In genomic region chr6:52157466-52158275, GRCm38 (mm10) we compare ENCODE assay signal across 9 mouse cellular contexts. TPM values are rescaled to one million over a fixed set of nuclear protein-coding genes. Genes with fewer than 3 reads are reported as not detected.
DNase-seq lines count a peak whose midpoint lies in the region; ATAC-seq and TF ChIP-seq lines count a peak whose summit lies in the region.
"Had no signal": no experiment of that assay in that cellular context is flagged by ENCODE, and none has a peak within 500 bp of the region (broad histone marks: within the 10 kb centered on the region; RNA-seq: fewer than 3 reads in every experiment).

No protein-coding gene starts in this region.

- no peak for DNase-seq in heart, postnatal 4 days
- DNase-seq in layer of hippocampus, adult 18-20 months (ENCODE audit: low spot score in 2 of 2), result no peak
- DNase-seq in adipocyte (ENCODE audit: low spot score), result no peak
- DNase-seq in gastrocnemius, adult 18-20 months (ENCODE audit: low spot score), result no peak

- no peaks in the 10 kb centered on the region for H3K9me3 ChIP-seq in heart, embryonic 13.5 days
- no peaks in the 10 kb centered on the region for H3K9me3 ChIP-seq in hindbrain, embryonic 12.5 days (replicated peaks)
- H3K9me3 ChIP-seq in midbrain, embryonic 12.5 days, result no peaks in the 10 kb centered on the region
- H3K9me3 ChIP-seq: G1E had no signal

- H3K9ac ChIP-seq in heart, embryonic 13.5 days, result peak overlapping the region; percentile 83
- peak overlapping the region; percentile 39; the same call in 1 of the 2 replicates for H3K9ac ChIP-seq in hindbrain, embryonic 12.5 days
- H3K9ac ChIP-seq in midbrain, embryonic 12.5 days (replicated peaks), result no peak overlapping the region

- TF ChIP-seq POLR2A in bone marrow, adult 2 months (IDR thresholded peaks at IDR 0.05; ENCODE audit: borderline replicate concordance, control insufficient read depth, low read depth, low read length), result no peak

- peak overlapping the region; percentile 73 for H3K4me3 ChIP-seq in heart, embryonic 13.5 days
- peak overlapping the region; percentile 48 for H3K4me3 ChIP-seq in bone marrow, adult 2 months (replicated peaks; ENCODE audit: control insufficient read depth, low read depth, low read length)
- peak overlapping the region; percentile 66 for H3K4me3 ChIP-seq in hindbrain, embryonic 12.5 days
- peak overlapping the region; percentile 53 for H3K4me3 ChIP-seq in midbrain, embryonic 12.5 days

- peaks cover 99% of the 10 kb centered on the region for H3K27me3 ChIP-seq in heart, embryonic 13.5 days (replicated peaks)
- H3K27me3 ChIP-seq in hindbrain, embryonic 12.5 days, result peaks cover 74% of the 10 kb centered on the region
- peaks cover 97% of the 10 kb centered on the region for H3K27me3 ChIP-seq in midbrain, embryonic 12.5 days

- peaks cover 31% of the 10 kb centered on the region for H3K4me1 ChIP-seq in heart, embryonic 13.5 days
- H3K4me1 ChIP-seq in bone marrow, adult 2 months (ENCODE audit: control insufficient read depth, insufficient read depth, low read length), result no peaks in the 10 kb centered on the region
- peaks cover 23% of the 10 kb centered on the region for H3K4me1 ChIP-seq in hindbrain, embryonic 12.5 days
- peaks cover 18% of the 10 kb centered on the region for H3K4me1 ChIP-seq in midbrain, embryonic 12.5 days

- no peak for TF ChIP-seq CTCF in bone marrow, adult 2 months (IDR thresholded peaks at IDR 0.05; ENCODE audit: control insufficient read depth, insufficient read depth, low read length)

- H3K36me3 ChIP-seq in heart, embryonic 13.5 days, result no peaks in the 10 kb centered on the region
- H3K36me3 ChIP-seq in hindbrain, embryonic 12.5 days, result no peaks in the 10 kb centered on the region
- H3K36me3 ChIP-seq in midbrain, embryonic 12.5 days, result no peaks in the 10 kb centered on the region
- H3K36me3 ChIP-seq: G1E had no signal

- 1% methylated on average over 32 of the region's 32 CpGs for WGBS in heart, embryonic 13.5 days
- 4% methylated on average over 32 of the region's 32 CpGs for WGBS in bone marrow, adult 2 months
- under 1% methylated on average over 32 of the region's 32 CpGs for WGBS in hindbrain, embryonic 12.5 days
- WGBS in midbrain, embryonic 12.5 days, result 3% methylated on average over 32 of the region's 32 CpGs

- H3K27ac ChIP-seq in heart, embryonic 13.5 days (replicated peaks), result no peak overlapping the region
- no peak overlapping the region for H3K27ac ChIP-seq in bone marrow, adult 2 months (ENCODE audit: control insufficient read depth, insufficient read depth, low read depth, low read length, poor library complexity)
- no peak overlapping the region for H3K27ac ChIP-seq in hindbrain, embryonic 12.5 days
- no peak overlapping the region for H3K27ac ChIP-seq in midbrain, embryonic 12.5 days (replicated peaks)

- peak overlapping the region; percentile 98 for H3K4me2 ChIP-seq in heart, embryonic 13.5 days
- peak overlapping the region; percentile 88 for H3K4me2 ChIP-seq in hindbrain, embryonic 12.5 days (replicated peaks)
- peak overlapping the region; percentile 97 for H3K4me2 ChIP-seq in midbrain, embryonic 12.5 days (replicated peaks)

- no peak; the same call in 1 of the 2 replicates for ATAC-seq in heart, embryonic 13.5 days (ENCODE audit: extremely low read depth, insufficient number of reproducible peaks, low FRiP score, low TSS enrichment)
- no peak; the same call in 1 of the 2 replicates for ATAC-seq in hindbrain, embryonic 12.5 days (ENCODE audit: low FRiP score)
- no peak for ATAC-seq in midbrain, embryonic 12.5 days (ENCODE audit: low FRiP score, low read depth)

RNA-seq across cellular contexts. Expression of gene Hoxa1, which starts 0.4 kb away (rescaled TPM):
- polyA plus RNA-seq in heart, embryonic 13.5 days (2015; fragmentation: Nextera tagmentation; extraction: Ambion mirVana), result 0.97 and 1.6 TPM in 2 replicates
- under 1 TPM; 0.19 to 0.23 TPM for total RNA-seq in heart, postnatal 4 days (2021)
- polyA plus RNA-seq in bone marrow, adult 2 months (2011; ENCODE audit: insufficient read depth, insufficient read length, low replicate concordance, missing spikeins), result 0.97 TPM in 1 of 2 replicates, not detected in the other
- 2.1 and 3.2 TPM in 2 replicates for polyA plus RNA-seq in hindbrain, embryonic 12.5 days (2016; fragmentation: Nextera tagmentation; extraction: Ambion mirVana)
- polyA plus RNA-seq in midbrain, embryonic 12.5 days (2016; fragmentation: Nextera tagmentation; extraction: Ambion mirVana), result 0.48 and 0.83 TPM in 2 replicates
- total RNA-seq in layer of hippocampus, adult 18-20 months (2021), result not detected
- total RNA-seq in gastrocnemius, adult 18-20 months (2021), result under 1 TPM in 1 of 2 experiments, not detected in 1; 0.19 TPM
- polyA plus RNA-seq: G1E had no signal

RNA-seq across cellular contexts. Expression of gene Hoxa2, which starts 7.0 kb away (rescaled TPM):
- polyA plus RNA-seq in heart, embryonic 13.5 days (2015; fragmentation: Nextera tagmentation; extraction: Ambion mirVana), result 1.5 and 2.5 TPM in 2 replicates
- under 1 TPM; 0.60 to 0.68 TPM for total RNA-seq in heart, postnatal 4 days (2021)
- 1.4 TPM in 1 of 2 replicates, not detected in the other for polyA plus RNA-seq in bone marrow, adult 2 months (2011; ENCODE audit: insufficient read depth, insufficient read length, low replicate concordance, missing spikeins)
- polyA plus RNA-seq in hindbrain, embryonic 12.5 days (2016; fragmentation: Nextera tagmentation; extraction: Ambion mirVana), result 52.2 and 70.1 TPM in 2 replicates
- 0.13 TPM in 1 of 2 replicates, not detected in the other for polyA plus RNA-seq in midbrain, embryonic 12.5 days (2016; fragmentation: Nextera tagmentation; extraction: Ambion mirVana)
- total RNA-seq in layer of hippocampus, adult 18-20 months (2021), result not detected
- under 1 TPM; 0.21 to 0.27 TPM for total RNA-seq in gastrocnemius, adult 18-20 months (2021)
- total RNA-seq: G1E had no signal
- polyA plus RNA-seq: G1E had no signal

RNA-seq across cellular contexts. Expression of gene 5730596B20Rik, which starts 19.6 kb away (rescaled TPM):
- 0.15 and 0.33 TPM in 2 replicates for polyA plus RNA-seq in heart, embryonic 13.5 days (2015; fragmentation: Nextera tagmentation; extraction: Ambion mirVana)
- under 1 TPM; 0.20 to 0.29 TPM for total RNA-seq in heart, postnatal 4 days (2021)
- polyA plus RNA-seq in bone marrow, adult 2 months (2011; ENCODE audit: insufficient read depth, insufficient read length, low replicate concordance, missing spikeins), result not detected in 2 replicates
- polyA plus RNA-seq in hindbrain, embryonic 12.5 days (2016; fragmentation: Nextera tagmentation; extraction: Ambion mirVana), result 5.6 and 6.9 TPM in 2 replicates
- polyA plus RNA-seq in midbrain, embryonic 12.5 days (2016; fragmentation: Nextera tagmentation; extraction: Ambion mirVana), result not detected in 2 replicates
- total RNA-seq in layer of hippocampus, adult 18-20 months (2021), result not detected
- not detected for total RNA-seq in gastrocnemius, adult 18-20 months (2021)
- polyA plus RNA-seq: G1E had no signal

RNA-seq across cellular contexts. Expression of gene Hoxa4, which starts 33.9 kb away (rescaled TPM):
- 0.71 and 0.74 TPM in 2 replicates for polyA plus RNA-seq in heart, embryonic 13.5 days (2015; fragmentation: Nextera tagmentation; extraction: Ambion mirVana)
- under 1 TPM; 0.71 to 0.86 TPM for total RNA-seq in heart, postnatal 4 days (2021)
- polyA plus RNA-seq in bone marrow, adult 2 months (2011; ENCODE audit: insufficient read depth, insufficient read length, low replicate concordance, missing spikeins), result 1.8 TPM in 1 of 2 replicates, not detected in the other
- 6.9 and 12.5 TPM in 2 replicates for polyA plus RNA-seq in hindbrain, embryonic 12.5 days (2016; fragmentation: Nextera tagmentation; extraction: Ambion mirVana)
- polyA plus RNA-seq in midbrain, embryonic 12.5 days (2016; fragmentation: Nextera tagmentation; extraction: Ambion mirVana), result not detected in 2 replicates
- not detected for total RNA-seq in layer of hippocampus, adult 18-20 months (2021)
- 1 to 10 TPM; 2.7 to 2.9 TPM for total RNA-seq in gastrocnemius, adult 18-20 months (2021)
- total RNA-seq: G1E had no signal
- polyA plus RNA-seq: G1E had no signal

RNA-seq across cellular contexts. Expression of gene Hoxa5, which starts 46.7 kb away (rescaled TPM):
- 3.6 and 5.9 TPM in 2 replicates for polyA plus RNA-seq in heart, embryonic 13.5 days (2015; fragmentation: Nextera tagmentation; extraction: Ambion mirVana)
- 1 to 10 TPM; 1.3 to 1.5 TPM for total RNA-seq in heart, postnatal 4 days (2021)
- polyA plus RNA-seq in bone marrow, adult 2 months (2011; ENCODE audit: insufficient read depth, insufficient read length, low replicate concordance, missing spikeins), result 1.5 and 2.4 TPM in 2 replicates
- polyA plus RNA-seq in hindbrain, embryonic 12.5 days (2016; fragmentation: Nextera tagmentation; extraction: Ambion mirVana), result 53.4 and 82.9 TPM in 2 replicates
- polyA plus RNA-seq in midbrain, embryonic 12.5 days (2016; fragmentation: Nextera tagmentation; extraction: Ambion mirVana), result not detected in 2 replicates
- not detected for total RNA-seq in layer of hippocampus, adult 18-20 months (2021)
- total RNA-seq in gastrocnemius, adult 18-20 months (2021), result 1 to 10 TPM; 2.0 to 2.1 TPM
- polyA plus RNA-seq: G1E had no signal

Comparison
In these comparisons a context has a peak if more than half of its experiments do, and no peak if none do; other contexts are left out.
1. RNA of gene Hoxa2, which starts 7.0 kb away (polyA plus RNA-seq): 52.2 to 70.1 TPM in hindbrain, embryonic 12.5 days; 1.5 to 2.5 TPM in heart, embryonic 13.5 days, 1.4 TPM in bone marrow, adult 2 months and 0.13 TPM in midbrain, embryonic 12.5 days; every median in the first group is over 10 times any median in the second.
2. Peak in every context shown above with its lines, with median percentiles within 50 percentile points of each other: H3K4me2 ChIP-seq and H3K4me3 ChIP-seq.